Mouse (Mus musculus): ENCODE measurements at regions not wholly inside any gene's neighbourhood (a gene's known extent, or its start where the extent isn't known, plus 50 kb on each side); places are given as distances from the start of the nearest gene placed in this dataset.

DNA sequence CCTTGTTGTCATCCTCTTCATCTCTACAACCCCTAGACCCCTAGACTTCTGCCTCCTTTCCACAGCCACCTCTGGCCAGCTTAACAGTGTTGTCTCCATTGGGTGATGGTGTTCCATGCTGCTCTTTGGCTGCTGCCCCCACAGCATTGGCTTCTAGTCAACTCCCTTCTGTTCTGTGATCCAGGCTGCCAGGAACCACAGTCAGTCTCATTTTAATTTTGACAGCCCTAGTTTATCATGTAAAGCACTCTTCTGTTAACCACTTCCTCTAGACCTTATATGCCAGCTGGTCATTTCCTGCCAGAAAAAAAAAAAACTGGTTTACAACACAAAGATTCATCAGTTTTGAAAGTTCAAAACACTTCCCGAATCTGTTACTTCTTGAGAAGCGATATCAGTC, 514.1 kb downstream of the Cntnap4 start:
- Histone ChIP-seq H3K36me3 (no peaks in the 10 kb centered on the region), H3K4me3 (no peak overlapping the region), H3K9ac (no peak overlapping the region), H3K27me3 (no peaks in the 10 kb centered on the region), H3K4me1 (no peaks in the 10 kb centered on the region), H3K27ac (no peak overlapping the region), H3K9me3 (replicated peaks) (no peaks in the 10 kb centered on the region), H3K4me2 (replicated peaks) (no peak overlapping the region)
- ATAC-seq (ENCODE audit: low FRiP score), result no peak
- 92% methylated on average over 2 of the region's 2 CpGs for WGBS

DNA sequence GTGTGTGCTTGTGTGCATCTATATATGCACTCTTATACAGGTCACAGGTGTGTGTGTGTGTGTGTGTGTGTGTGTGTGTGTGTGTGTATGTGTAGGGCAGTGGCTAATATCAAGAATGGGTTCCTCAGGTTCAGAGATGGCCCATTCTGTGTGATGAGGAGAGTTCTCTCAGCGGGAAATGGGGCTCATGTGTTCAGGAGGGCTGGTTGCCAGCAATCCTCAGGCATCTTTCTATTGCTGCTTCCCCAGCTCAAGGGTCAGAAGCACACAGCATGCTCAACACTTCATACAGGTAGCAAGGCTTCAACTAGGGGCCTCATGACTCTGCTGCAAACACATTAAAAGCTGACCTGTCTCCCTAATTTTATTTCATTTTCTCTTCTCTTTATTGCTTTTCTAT, 517.7 kb downstream of the Cntnap4 start:
- H3K27ac ChIP-seq, result no peak overlapping the region
- H3K9ac ChIP-seq, result no peak overlapping the region
- WGBS, result 86% methylated on average over 1 of the region's 1 CpGs
- no peak overlapping the region for H3K4me3 ChIP-seq
- ATAC-seq (ENCODE audit: low FRiP score), result no peak
- no peaks in the 10 kb centered on the region for H3K27me3 ChIP-seq
- H3K9me3 ChIP-seq (replicated peaks), result no peaks in the 10 kb centered on the region
- no peaks in the 10 kb centered on the region for H3K36me3 ChIP-seq
- H3K4me1 ChIP-seq, result no peaks in the 10 kb centered on the region
- H3K4me2 ChIP-seq (replicated peaks), result no peak overlapping the region

DNA sequence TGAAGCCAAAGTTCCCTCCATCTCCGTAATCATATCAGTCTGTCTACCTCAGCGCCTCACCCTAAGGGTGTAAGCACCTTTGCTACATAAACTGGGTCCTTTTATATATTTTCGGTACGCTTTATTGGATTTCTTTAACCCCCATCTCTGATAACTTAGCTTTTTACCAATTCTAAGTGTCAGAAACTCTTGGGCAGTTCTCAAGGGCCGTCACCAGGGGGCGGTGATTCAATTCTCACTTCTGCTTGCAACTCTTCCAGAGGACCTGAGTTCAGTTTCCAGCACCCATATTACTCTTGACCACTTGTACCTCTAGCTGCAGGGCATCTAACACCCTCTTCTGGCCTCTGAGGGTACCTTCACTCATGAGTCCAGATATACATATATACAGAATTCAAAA, 523.7 kb upstream of the Mon1b start:
- 59% methylated on average over 6 of the region's 6 CpGs for WGBS
- no peak for ATAC-seq (ENCODE audit: low FRiP score)

DNA sequence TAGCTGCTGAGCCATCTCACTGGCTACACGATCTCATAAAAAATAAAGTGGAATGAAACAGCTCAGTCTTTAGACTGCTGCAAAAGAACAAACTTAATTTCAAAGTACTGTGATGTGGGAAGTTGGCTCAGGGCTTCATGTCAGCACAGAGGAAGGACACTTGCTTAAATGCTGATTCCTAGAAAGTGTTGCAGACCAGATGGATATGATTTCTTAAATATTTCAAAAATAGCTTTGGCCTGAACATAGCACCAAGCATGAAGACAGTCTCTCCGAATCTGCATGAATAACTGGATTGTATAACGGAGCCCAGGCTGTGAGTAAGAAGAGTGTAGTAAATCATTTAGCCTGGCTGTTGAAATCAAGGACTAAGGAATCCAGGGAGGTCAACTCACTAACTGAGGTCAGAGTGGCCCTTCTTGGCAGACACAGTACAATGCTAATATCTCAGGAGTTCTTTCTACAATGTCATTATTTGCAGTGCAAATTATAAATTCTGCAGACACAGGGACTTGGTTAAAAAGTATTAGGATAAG, 521.2 kb upstream of the Mon1b start:
- Histone ChIP-seq H3K4me2 (replicated peaks) (no peak overlapping the region), H3K36me3 (no peaks in the 10 kb centered on the region), H3K9me3 (replicated peaks) (no peaks in the 10 kb centered on the region), H3K27ac (no peak overlapping the region), H3K9ac (no peak overlapping the region), H3K27me3 (no peaks in the 10 kb centered on the region), H3K4me1 (no peaks in the 10 kb centered on the region), H3K4me3 (no peak overlapping the region)
- 78% methylated on average over 3 of the region's 3 CpGs for WGBS
- no peak for ATAC-seq (ENCODE audit: low FRiP score)

More for the DNA sequence above, 523.7 kb upstream of the Mon1b start:
- no peaks in the 10 kb centered on the region for H3K27me3 ChIP-seq
- no peak overlapping the region for H3K4me2 ChIP-seq (replicated peaks)
- H3K4me1 ChIP-seq, result no peaks in the 10 kb centered on the region
- no peak overlapping the region for H3K27ac ChIP-seq
- no peaks in the 10 kb centered on the region for H3K9me3 ChIP-seq (replicated peaks)
- no peak overlapping the region for H3K9ac ChIP-seq
- H3K4me3 ChIP-seq, result no peak overlapping the region
- H3K36me3 ChIP-seq, result no peaks in the 10 kb centered on the region

DNA sequence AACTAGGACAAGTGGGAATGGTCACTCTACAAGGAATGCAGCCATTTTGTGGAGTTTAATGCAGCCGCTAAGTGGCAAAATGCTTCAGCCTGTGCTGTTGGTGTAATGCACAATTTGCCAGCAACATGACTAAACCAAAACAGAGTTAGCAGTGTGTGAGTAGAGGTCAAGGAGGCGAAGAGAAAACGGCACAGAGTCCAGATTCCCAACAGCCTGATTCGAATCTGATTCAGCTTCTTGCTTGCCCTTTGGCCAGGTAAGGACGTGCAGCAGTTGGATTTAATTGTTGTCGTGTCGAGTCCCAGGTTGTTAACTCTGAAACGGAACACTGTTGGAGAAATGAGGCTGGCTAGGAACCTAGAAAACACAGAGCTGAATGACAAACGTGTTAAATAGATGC, 518.1 kb upstream of the Mon1b start:
- Histone ChIP-seq H3K27me3 (no peaks in the 10 kb centered on the region), H3K27ac (no peak overlapping the region), H3K4me1 (no peaks in the 10 kb centered on the region), H3K4me2 (replicated peaks) (no peak overlapping the region), H3K36me3 (no peaks in the 10 kb centered on the region), H3K9me3 (replicated peaks) (no peaks in the 10 kb centered on the region), H3K4me3 (no peak overlapping the region), H3K9ac (no peak overlapping the region)
- ATAC-seq (ENCODE audit: low FRiP score), result no peak
- 88% methylated on average over 9 of the region's 9 CpGs for WGBS

DNA sequence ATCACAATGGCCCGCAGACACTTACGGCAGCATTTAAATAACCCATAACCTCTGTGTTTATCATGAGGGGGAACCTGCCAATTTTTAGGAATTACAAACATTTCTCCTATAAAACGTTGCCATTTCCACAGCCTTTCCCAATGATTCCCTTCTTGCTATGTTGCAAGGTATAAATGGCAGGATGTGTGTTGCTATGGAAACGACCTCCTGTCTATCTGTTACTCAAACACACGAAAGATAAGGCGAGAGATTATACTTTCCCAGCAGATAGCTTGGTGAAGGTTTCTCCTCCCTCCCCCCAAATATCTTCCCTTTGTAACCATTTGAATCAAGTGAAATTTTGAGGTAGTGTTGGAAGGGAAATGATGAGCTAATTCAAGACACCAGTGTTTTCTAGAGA, 509.8 kb upstream of the Mon1b start:
- Histone ChIP-seq H3K27me3 (no peaks in the 10 kb centered on the region), H3K4me1 (no peaks in the 10 kb centered on the region), H3K4me2 (replicated peaks) (no peak overlapping the region), H3K36me3 (no peaks in the 10 kb centered on the region), H3K9me3 (replicated peaks) (no peaks in the 10 kb centered on the region), H3K4me3 (no peak overlapping the region), H3K9ac (no peak overlapping the region), H3K27ac (no peak overlapping the region)
- 77% methylated on average over 6 of the region's 6 CpGs for WGBS
- ATAC-seq (ENCODE audit: low FRiP score), result no peak

DNA sequence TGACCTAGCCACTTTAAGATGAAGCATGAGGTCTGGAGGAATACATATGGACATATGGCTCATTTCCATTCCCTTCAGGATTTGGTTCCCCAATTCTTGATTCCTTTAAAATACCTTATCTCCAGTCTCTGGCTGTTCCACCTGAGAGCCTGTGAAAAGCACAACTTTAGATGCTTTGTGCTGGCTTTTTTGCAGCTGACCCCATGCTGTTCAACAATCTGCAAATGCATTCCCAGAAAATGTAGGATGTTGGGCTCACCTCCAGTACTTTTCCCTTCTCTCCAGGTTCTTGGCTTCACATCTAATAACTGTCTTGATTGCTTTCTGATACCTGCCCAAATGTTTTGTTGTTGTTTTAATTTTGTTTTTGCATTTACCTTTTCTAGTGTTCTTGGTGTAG, 498.0 kb upstream of the Mon1b start:
- no peak overlapping the region for H3K9ac ChIP-seq
- H3K9me3 ChIP-seq (replicated peaks), result no peaks in the 10 kb centered on the region
- no peak overlapping the region for H3K4me3 ChIP-seq
- no peak overlapping the region for H3K4me2 ChIP-seq (replicated peaks)
- ATAC-seq (ENCODE audit: low FRiP score), result no peak
- no peaks in the 10 kb centered on the region for H3K36me3 ChIP-seq
- H3K27ac ChIP-seq, result no peak overlapping the region
- H3K27me3 ChIP-seq, result no peaks in the 10 kb centered on the region
- H3K4me1 ChIP-seq, result 0 out of 2 replicates have a peak, but pooled peaks cover 2% of the 10 kb centered on the region

DNA sequence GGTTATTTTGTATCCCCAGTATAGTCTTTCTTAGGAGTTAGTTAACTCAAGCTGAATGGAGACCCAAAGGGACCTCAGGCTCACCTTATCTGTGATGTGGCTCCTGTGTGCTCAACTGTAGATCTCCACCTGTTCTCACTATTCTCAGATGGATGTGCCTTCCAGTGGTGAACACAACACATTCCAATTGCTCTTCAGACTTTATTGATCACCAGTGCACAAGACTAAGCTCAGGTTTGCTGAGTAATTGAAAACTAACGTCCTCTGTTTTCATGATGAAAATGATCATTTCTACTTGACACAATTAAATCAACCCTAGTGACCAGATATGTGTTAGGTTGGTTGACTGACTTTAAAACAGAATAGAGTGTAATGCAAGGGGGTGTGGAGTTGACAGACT, 495.4 kb upstream of the Mon1b start:
- Histone ChIP-seq H3K9ac (no peak overlapping the region), H3K4me3 (no peak overlapping the region), H3K36me3 (no peaks in the 10 kb centered on the region), H3K9me3 (replicated peaks) (no peaks in the 10 kb centered on the region), H3K27me3 (no peaks in the 10 kb centered on the region), H3K27ac (no peak overlapping the region), H3K4me2 (replicated peaks) (no peak overlapping the region), H3K4me1 (0 out of 2 replicates have a peak, but pooled peaks cover 2% of the 10 kb centered on the region)
- ATAC-seq (ENCODE audit: low FRiP score), result no peak
- 87% methylated on average over 1 of the region's 1 CpGs for WGBS

DNA sequence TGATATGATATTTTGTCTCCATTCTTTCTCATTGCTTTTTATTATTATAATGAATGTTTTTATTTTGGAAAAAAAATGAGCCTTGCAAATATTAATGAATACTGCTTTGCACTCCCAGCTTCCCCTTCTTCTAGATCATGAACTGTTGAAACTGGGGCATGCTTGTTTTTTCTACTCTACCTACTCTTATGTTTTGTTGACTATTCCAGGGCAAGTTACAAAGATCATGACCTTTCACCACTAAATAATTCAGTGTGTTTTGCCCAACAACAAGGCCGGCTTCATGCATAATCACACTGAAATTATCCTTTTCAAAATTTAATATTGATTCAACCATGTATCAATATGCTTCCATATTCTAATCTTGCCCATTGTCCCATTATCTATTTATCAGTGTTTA, 494.3 kb upstream of the Mon1b start:
- Histone ChIP-seq H3K4me3 (no peak overlapping the region), H3K9ac (no peak overlapping the region), H3K27ac (no peak overlapping the region), H3K9me3 (replicated peaks) (no peaks in the 10 kb centered on the region), H3K36me3 (no peaks in the 10 kb centered on the region), H3K4me1 (0 out of 2 replicates have a peak, but pooled peaks cover 2% of the 10 kb centered on the region), H3K4me2 (replicated peaks) (no peak overlapping the region), H3K27me3 (no peaks in the 10 kb centered on the region)
- WGBS, result 76% methylated on average over 1 of the region's 1 CpGs
- no peak for ATAC-seq (ENCODE audit: low FRiP score)

DNA sequence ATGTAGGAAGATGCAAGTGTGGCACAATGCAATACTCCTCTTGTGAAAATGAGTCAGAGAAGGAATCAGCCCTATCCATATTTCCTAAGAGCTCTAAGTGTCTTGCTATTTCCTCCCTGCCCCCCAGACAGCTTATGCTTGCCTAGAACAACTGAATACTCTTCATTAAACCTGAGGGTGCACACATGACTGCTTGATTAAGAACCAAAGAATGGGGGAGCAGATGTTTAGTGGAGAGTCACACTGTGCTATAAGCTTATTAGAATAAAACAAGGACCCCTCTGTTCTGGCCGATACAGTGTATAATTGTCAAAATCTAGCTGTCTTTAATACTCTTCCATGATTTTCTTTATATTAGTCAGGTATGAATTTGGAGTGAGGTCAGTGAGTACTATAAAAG, 458.8 kb upstream of the Mon1b start:
- H3K27ac ChIP-seq, result no peak overlapping the region
- H3K4me2 ChIP-seq (replicated peaks), result no peak overlapping the region
- ATAC-seq (ENCODE audit: low FRiP score), result peak; percentile 63
- H3K9me3 ChIP-seq (replicated peaks), result no peaks in the 10 kb centered on the region
- H3K4me3 ChIP-seq, result no peak overlapping the region
- H3K36me3 ChIP-seq, result no peaks in the 10 kb centered on the region
- H3K9ac ChIP-seq, result no peak overlapping the region
- peaks cover 4% of the 10 kb centered on the region; the same call in 1 of the 2 replicates for H3K4me1 ChIP-seq
- WGBS, result 55% methylated on average over 1 of the region's 1 CpGs
- H3K27me3 ChIP-seq, result no peaks in the 10 kb centered on the region

DNA sequence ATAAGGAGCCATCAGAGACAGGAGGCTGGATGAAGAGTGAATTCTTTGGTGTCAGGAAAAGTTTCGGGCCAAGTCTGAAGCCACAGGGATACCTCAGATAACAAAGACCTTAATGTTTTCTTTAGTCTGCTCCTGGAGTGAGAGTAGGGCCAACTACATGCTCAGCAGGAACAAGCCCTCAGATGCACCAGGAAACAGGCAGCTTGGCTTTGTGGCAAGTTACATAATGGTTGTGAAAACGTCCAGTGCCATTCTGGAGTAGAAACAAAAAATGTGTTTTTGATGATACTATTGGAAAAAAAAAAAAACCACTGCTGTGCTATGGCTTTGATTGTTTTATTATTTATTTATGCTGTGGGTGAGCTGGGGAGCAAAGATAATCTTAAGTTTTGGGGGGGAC, 452.2 kb upstream of the Mon1b start:
- Histone ChIP-seq H3K9ac (no peak overlapping the region), H3K9me3 (replicated peaks) (no peaks in the 10 kb centered on the region), H3K27me3 (no peaks in the 10 kb centered on the region), H3K4me1 (no peaks in the 10 kb centered on the region), H3K27ac (no peak overlapping the region), H3K4me2 (replicated peaks) (no peak overlapping the region), H3K36me3 (no peaks in the 10 kb centered on the region), H3K4me3 (no peak overlapping the region)
- 13% methylated on average over 2 of the region's 2 CpGs for WGBS
- ATAC-seq (ENCODE audit: low FRiP score), result no peak

DNA sequence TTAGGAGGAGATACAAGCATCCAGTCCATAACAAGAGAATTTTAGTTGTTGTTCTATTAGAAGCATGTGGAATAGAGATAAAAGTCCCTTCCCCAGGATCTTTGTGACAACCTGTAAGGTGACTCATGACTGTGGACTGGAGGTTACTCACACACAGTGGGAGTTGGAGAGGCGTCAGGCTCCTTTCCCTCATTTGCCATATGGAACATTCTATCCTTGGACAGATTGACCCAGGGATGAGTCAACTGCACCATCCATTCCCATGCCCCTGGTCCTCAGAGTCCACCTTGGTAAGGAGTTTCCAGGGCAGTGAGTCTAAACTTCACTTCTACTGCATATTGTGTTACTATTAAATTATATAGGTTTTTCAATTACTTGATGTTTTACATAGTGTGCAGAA, 444.9 kb upstream of the Mon1b start:
- no peak overlapping the region for H3K4me3 ChIP-seq
- 96% methylated on average over 1 of the region's 1 CpGs for WGBS
- H3K27ac ChIP-seq, result no peak overlapping the region
- H3K9ac ChIP-seq, result no peak overlapping the region
- no peaks in the 10 kb centered on the region for H3K36me3 ChIP-seq
- H3K4me2 ChIP-seq (replicated peaks), result no peak overlapping the region
- H3K9me3 ChIP-seq (replicated peaks), result no peaks in the 10 kb centered on the region
- no peaks in the 10 kb centered on the region for H3K27me3 ChIP-seq
- no peaks in the 10 kb centered on the region for H3K4me1 ChIP-seq
- no peak for ATAC-seq (ENCODE audit: low FRiP score)

DNA sequence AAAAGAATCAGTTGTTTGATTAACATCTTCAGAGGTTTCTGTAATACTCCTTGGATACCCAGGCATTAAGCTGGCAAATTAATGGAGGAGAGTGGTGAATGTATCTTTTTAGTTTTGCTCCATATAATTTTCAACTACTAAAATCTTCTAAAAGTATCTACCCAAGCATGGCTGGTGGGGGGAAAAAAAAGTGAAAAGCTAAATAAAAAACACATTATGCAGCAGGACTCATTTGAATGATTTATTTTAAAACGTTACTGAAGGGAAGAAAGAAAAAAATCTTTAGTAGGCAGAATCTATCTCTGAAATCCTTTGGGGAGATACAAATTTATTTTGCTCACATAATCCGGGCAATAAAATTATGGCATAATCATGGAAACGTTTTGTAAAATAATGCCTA, 443.9 kb upstream of the Mon1b start:
- no peak overlapping the region for H3K9ac ChIP-seq
- no peaks in the 10 kb centered on the region for H3K27me3 ChIP-seq
- no peak overlapping the region for H3K4me3 ChIP-seq
- WGBS, result 79% methylated on average over 3 of the region's 3 CpGs
- H3K9me3 ChIP-seq (replicated peaks), result no peaks in the 10 kb centered on the region
- no peaks in the 10 kb centered on the region for H3K36me3 ChIP-seq
- no peak overlapping the region for H3K27ac ChIP-seq
- no peak for ATAC-seq (ENCODE audit: low FRiP score)
- no peak overlapping the region for H3K4me2 ChIP-seq (replicated peaks)
- H3K4me1 ChIP-seq, result no peaks in the 10 kb centered on the region

All from hindbrain, embryonic 12.5 days (tissue).